Mouse (Mus musculus): Measurements from ENCODE around the gene Cyp4f40. TPM values are rescaled to one million over a fixed set of nuclear protein-coding genes. Genes with fewer than 3 reads are reported as not detected.

Cyp4f40 gene
- not detected for total RNA-seq (2023)

DNA sequence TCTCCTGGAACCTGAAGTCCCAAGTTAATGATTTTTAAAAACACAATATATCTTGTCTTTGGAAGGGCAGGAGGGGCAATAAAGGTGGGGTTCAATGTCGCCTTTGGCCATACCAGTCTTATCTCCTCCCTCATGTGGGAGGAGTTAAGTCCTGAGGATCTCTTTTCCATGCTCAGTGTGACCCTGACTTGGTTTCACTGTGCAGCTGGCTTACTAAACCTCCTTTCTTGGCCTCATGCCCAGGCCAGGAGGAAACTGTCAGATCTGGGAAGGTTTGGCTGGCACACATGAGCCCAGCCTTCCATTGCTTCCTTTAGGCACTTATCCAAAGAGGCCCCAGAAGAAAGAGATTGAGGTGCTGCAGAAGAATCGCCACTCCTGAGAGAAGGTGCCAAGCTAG is at the start of gene Cyp4f40:
Gene Cyp4f40, plus strand, starts transcription at position 189 of the 400 bp plus-strand sequence.

DNA sequence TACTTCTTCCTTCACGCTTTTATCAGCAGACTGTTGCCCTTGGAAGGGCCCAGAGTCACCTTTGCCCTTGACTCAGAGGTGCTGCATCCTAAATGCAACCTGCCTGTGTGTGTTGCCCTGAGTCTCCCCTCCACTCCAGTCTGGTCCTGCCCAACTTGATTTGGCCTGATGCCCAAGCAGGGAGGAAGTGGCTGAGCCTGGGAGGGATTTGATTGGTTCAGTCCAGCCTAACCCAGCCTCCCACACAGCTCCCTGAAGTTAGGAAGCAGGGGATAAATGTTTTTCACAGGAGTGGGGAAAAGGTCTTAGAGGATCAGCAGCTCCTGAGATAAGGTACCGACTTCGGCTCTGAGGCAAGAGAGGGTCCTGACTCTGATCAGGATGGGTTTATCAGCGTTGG is 37.7 kb upstream of the Cyp4f40 start, which contains the start of gene Cyp4f37:
Gene Cyp4f37, plus strand, starts transcription at position 292 of the 400 bp plus-strand sequence.

DNA sequence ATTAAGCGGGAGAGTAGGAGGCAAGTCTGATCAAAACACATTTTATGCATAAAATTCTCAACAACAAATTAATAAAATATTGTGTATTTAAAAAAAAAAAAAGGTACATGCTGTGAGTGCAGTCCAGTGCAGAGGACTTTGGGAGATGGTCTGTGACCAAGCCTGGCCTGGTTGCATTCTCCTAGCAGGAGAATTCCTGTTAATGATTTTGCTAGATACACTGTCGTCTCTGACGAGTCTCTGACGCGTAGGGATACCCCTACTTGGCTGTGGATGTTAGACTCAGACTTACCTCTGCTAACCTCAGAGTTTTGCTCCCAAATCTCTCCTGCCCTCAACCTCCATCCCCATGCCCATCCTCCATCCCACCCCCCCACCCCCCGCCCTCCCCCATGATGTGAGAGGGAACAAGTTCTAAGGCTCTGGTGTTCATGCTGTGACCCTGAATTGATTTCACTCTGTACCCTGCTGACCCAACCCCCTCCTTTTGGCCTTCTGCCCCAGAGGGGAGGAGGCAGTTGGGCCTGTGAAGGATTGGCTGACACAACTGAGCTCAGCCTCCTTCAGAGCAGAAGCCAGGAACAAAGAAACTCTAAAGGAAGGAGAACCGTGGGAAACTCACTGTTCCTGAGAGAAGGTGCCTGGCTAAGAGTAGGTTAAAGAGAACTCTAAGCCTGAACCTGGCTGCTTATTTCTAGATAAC is 26.5 kb downstream of the Cyp4f40 start, which contains the start of gene Cyp4f15:
Gene Cyp4f15, plus strand, starts transcription at position 580 of the 703 bp plus-strand sequence.

Other genes starting within 250 kb of the Cyp4f40 start
- 10 to 100 TPM; 35.9 to 45.0 TPM for gene Pglyrp2, start 234.7 kb upstream of the Cyp4f40 start, total RNA-seq (2023)
- not detected for gene Cyp4f39, start 206.2 kb upstream of the Cyp4f40 start, total RNA-seq (2023)
- under 1 TPM; 0.23 to 0.36 TPM for gene Cyp4f17, start 152.8 kb upstream of the Cyp4f40 start, total RNA-seq (2023)
- gene Cyp4f16, start 122.3 kb upstream of the Cyp4f40 start, total RNA-seq (2023): 1 to 10 TPM; 2.2 to 4.1 TPM
- not detected for gene Cyp4f37, start 37.6 kb upstream of the Cyp4f40 start, total RNA-seq (2023)
- gene Cyp4f15, start 26.7 kb downstream of the Cyp4f40 start, total RNA-seq (2023): not detected
- 10 to 100 TPM; 85.0 to 90.4 TPM for gene Zfp871, start 129.4 kb downstream of the Cyp4f40 start, total RNA-seq (2023)
- under 1 TPM; 0.20 to 0.44 TPM for gene Zfp811, start 151.0 kb downstream of the Cyp4f40 start, total RNA-seq (2023)
- 10 to 100 TPM in 1 of 2 experiments, 1 to 10 TPM in 1; 9.0 to 10.3 TPM for gene Zfp799, start 171.4 kb downstream of the Cyp4f40 start, total RNA-seq (2023)
- gene Zfp870, start 232.7 kb downstream of the Cyp4f40 start, total RNA-seq (2023): 10 to 100 TPM; 11.5 to 16.9 TPM

Measured in B cell, adult 67 days (primary cell).